Mouse (Mus musculus): ENCODE measurements at regions not wholly inside any gene's neighbourhood (a gene's known extent, or its start where the extent isn't known, plus 50 kb on each side); places are given as distances from the start of the nearest gene placed in this dataset.

- Histone ChIP-seq H3K27ac (no peak overlapping the region), H3K36me3 (ENCODE audit: control insufficient read depth, insufficient read depth, low read length) (no peaks in the 10 kb centered on the region), H3K4me3 (no peak overlapping the region), H3K79me2 (replicated peaks; ENCODE audit: control insufficient read depth, insufficient read depth, low read length) (no peaks in the 10 kb centered on the region), H3K9ac (ENCODE audit: low read depth, low read length) (no peak overlapping the region), H3K27me3 (ENCODE audit: control insufficient read depth, insufficient read depth, low read length) (no peaks in the 10 kb centered on the region), H3K4me1 (ENCODE audit: control insufficient read depth, insufficient read depth, low read length) (peaks cover 7% of the 10 kb centered on the region)
- no peak for DNase-seq
- TF ChIP-seq POLR2A (IDR thresholded peaks at IDR 0.05; ENCODE audit: insufficient read depth, low read depth, low read length) (no peak), EP300 (IDR thresholded peaks at IDR 0.05; ENCODE audit: insufficient read depth, low read depth, low read length) (no peak), CTCF (IDR thresholded peaks at IDR 0.05) (no peak)
- 81% methylated on average over 12 of the region's 12 CpGs for WGBS
- intact Hi-C loops (cut with DNase I), result no loop called here
Observed at GRCm38 (mm10) chr12:71486078-71486477, 176.4 kb downstream of the Dact1 start.

GRCm38 (mm10) chr12:71487591-71488435 is 178.1 kb downstream of the Dact1 start:
- Histone ChIP-seq H3K79me2 (replicated peaks; ENCODE audit: control insufficient read depth, insufficient read depth, low read length) (no peaks in the 10 kb centered on the region), H3K27ac (no peak overlapping the region), H3K27me3 (ENCODE audit: control insufficient read depth, insufficient read depth, low read length) (no peaks in the 10 kb centered on the region), H3K4me3 (no peak overlapping the region), H3K9ac (ENCODE audit: low read depth, low read length) (no peak overlapping the region), H3K4me1 (ENCODE audit: control insufficient read depth, insufficient read depth, low read length) (peaks cover 3% of the 10 kb centered on the region; the same call in 1 of the 2 replicates), H3K36me3 (ENCODE audit: control insufficient read depth, insufficient read depth, low read length) (no peaks in the 10 kb centered on the region)
- intact Hi-C loops (cut with DNase I), result no loop called here
- WGBS, result 75% methylated on average over 6 of the region's 6 CpGs
- TF ChIP-seq EP300 (IDR thresholded peaks at IDR 0.05; ENCODE audit: insufficient read depth, low read depth, low read length) (no peak), POLR2A (IDR thresholded peaks at IDR 0.05; ENCODE audit: insufficient read depth, low read depth, low read length) (no peak), CTCF (IDR thresholded peaks at IDR 0.05) (no peak)
- DNase-seq, result no peak

- no peak overlapping the region for H3K27ac ChIP-seq
- no peak for DNase-seq
- no peak overlapping the region for H3K9ac ChIP-seq (ENCODE audit: low read depth, low read length)
- H3K4me1 ChIP-seq (ENCODE audit: control insufficient read depth, insufficient read depth, low read length), result no peaks in the 10 kb centered on the region
- H3K27me3 ChIP-seq (ENCODE audit: control insufficient read depth, insufficient read depth, low read length), result no peaks in the 10 kb centered on the region
- H3K4me3 ChIP-seq, result no peak overlapping the region
- intact Hi-C loops (cut with DNase I), result no loop called here
- H3K36me3 ChIP-seq (ENCODE audit: control insufficient read depth, insufficient read depth, low read length), result no peaks in the 10 kb centered on the region
- no peaks in the 10 kb centered on the region for H3K79me2 ChIP-seq (replicated peaks; ENCODE audit: control insufficient read depth, insufficient read depth, low read length)
- 88% methylated on average over 7 of the region's 7 CpGs for WGBS
- TF ChIP-seq EP300 (IDR thresholded peaks at IDR 0.05; ENCODE audit: insufficient read depth, low read depth, low read length) (no peak), POLR2A (IDR thresholded peaks at IDR 0.05; ENCODE audit: insufficient read depth, low read depth, low read length) (no peak), CTCF (IDR thresholded peaks at IDR 0.05) (no peak)
Observed at GRCm38 (mm10) chr12:71489295-71489694, 179.6 kb downstream of the Dact1 start.

GRCm38 (mm10) chr12:71494803-71495293 is 185.2 kb downstream of the Dact1 start:
- no peak overlapping the region for H3K4me3 ChIP-seq
- no peaks in the 10 kb centered on the region for H3K27me3 ChIP-seq (ENCODE audit: control insufficient read depth, insufficient read depth, low read length)
- intact Hi-C loops (cut with DNase I), result no loop called here
- no peaks in the 10 kb centered on the region for H3K79me2 ChIP-seq (replicated peaks; ENCODE audit: control insufficient read depth, insufficient read depth, low read length)
- no peak for TF ChIP-seq EP300 (IDR thresholded peaks at IDR 0.05; ENCODE audit: insufficient read depth, low read depth, low read length)
- no peak for TF ChIP-seq CTCF (IDR thresholded peaks at IDR 0.05)
- TF ChIP-seq POLR2A (IDR thresholded peaks at IDR 0.05; ENCODE audit: insufficient read depth, low read depth, low read length), result no peak
- no peak overlapping the region for H3K27ac ChIP-seq
- WGBS, result 62% methylated on average over 10 of the region's 10 CpGs
- H3K9ac ChIP-seq (ENCODE audit: low read depth, low read length), result no peak overlapping the region
- DNase-seq, result no peak
- H3K4me1 ChIP-seq (ENCODE audit: control insufficient read depth, insufficient read depth, low read length), result no peaks in the 10 kb centered on the region
- H3K36me3 ChIP-seq (ENCODE audit: control insufficient read depth, insufficient read depth, low read length), result no peaks in the 10 kb centered on the region

GRCm38 (mm10) chr12:71498246-71499029 is 188.8 kb downstream of the Dact1 start:
- intact Hi-C loops (cut with DNase I), result no loop called here
- peak; percentile 67 for TF ChIP-seq CTCF (IDR thresholded peaks at IDR 0.05)
- TF ChIP-seq POLR2A (IDR thresholded peaks at IDR 0.05; ENCODE audit: insufficient read depth, low read depth, low read length), result no peak
- no peak for TF ChIP-seq EP300 (IDR thresholded peaks at IDR 0.05; ENCODE audit: insufficient read depth, low read depth, low read length)

More at GRCm38 (mm10) chr12:71498246-71499029, 188.8 kb downstream of the Dact1 start:
- Histone ChIP-seq H3K79me2 (replicated peaks; ENCODE audit: control insufficient read depth, insufficient read depth, low read length) (no peaks in the 10 kb centered on the region), H3K4me1 (ENCODE audit: control insufficient read depth, insufficient read depth, low read length) (no peaks in the 10 kb centered on the region), H3K36me3 (ENCODE audit: control insufficient read depth, insufficient read depth, low read length) (no peaks in the 10 kb centered on the region), H3K27ac (no peak overlapping the region), H3K4me3 (no peak overlapping the region), H3K27me3 (ENCODE audit: control insufficient read depth, insufficient read depth, low read length) (no peaks in the 10 kb centered on the region), H3K9ac (ENCODE audit: low read depth, low read length) (no peak overlapping the region)
- 72% methylated on average over 14 of the region's 14 CpGs for WGBS
- DNase-seq, result no peak
